Mouse (Mus musculus) ES-E14 (cell line): ENCODE data around the gene Serpina1f.

ENCODE experiments used
- CHD2 ChIP-seq: IDR thresholded peaks from 2 replicates; pipeline ENCODE4 v1.6.1; 2014; ENCODE audit warnings: mild to moderate bottlenecking, low read depth, low read length, inconsistent platforms
- HCFC1 ChIP-seq: IDR thresholded peaks from 2 replicates; pipeline ENCODE4 v1.6.1; 2012; ENCODE audit warnings: low read length, inconsistent platforms, borderline replicate concordance; ENCODE audit not compliant: insufficient read depth
- MAFK ChIP-seq: IDR thresholded peaks from 2 replicates; pipeline ENCODE4 v1.6.1; 2014; ENCODE audit warnings: mild to moderate bottlenecking, low read depth, low read length, inconsistent platforms; ENCODE audit not compliant: insufficient read depth
- ZC3H11A ChIP-seq: IDR thresholded peaks from 2 replicates; pipeline ENCODE4 v1.6.1; 2012; ENCODE audit warnings: low read depth, mild to moderate bottlenecking, inconsistent platforms, low read length, borderline replicate concordance
- ZNF384 ChIP-seq: IDR thresholded peaks from 2 replicates; pipeline ENCODE4 v1.6.1; 2012; ENCODE audit warnings: low read depth, low read length, inconsistent platforms

DNA sequence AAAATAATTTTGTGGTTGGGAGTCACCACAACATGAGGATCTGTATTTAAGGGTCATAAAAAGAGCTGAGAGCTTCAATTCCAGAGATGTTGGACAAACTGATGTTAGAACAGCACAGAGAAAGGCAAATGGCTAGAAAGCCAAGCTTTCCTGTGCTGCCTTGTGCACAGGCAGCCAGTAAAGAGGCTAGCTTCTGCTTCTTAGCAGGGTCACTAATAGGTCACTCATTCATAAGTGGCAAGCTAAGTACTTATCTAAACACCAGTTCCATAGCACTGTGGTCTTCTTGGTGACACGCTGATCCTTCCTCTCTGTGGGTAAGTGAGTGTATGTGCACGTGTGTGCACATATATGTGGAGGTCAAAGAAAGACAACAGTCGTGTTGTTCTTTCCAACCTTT, 23.8 kb downstream of the Serpina1f start:
- TF ChIP-seq ZNF384 (no peak), HCFC1 (no peak), ZC3H11A (no peak), CHD2 (no peak), MAFK (no peak)
